Mouse (Mus musculus) CH12.LX (cell line): Measurements from ENCODE around the gene Olfr1425.

Experiments
- CHD2 ChIP-seq: IDR thresholded peaks from 2 replicates; pipeline ENCODE4 v1.6.1; 2011; ENCODE audit warnings: low read length, improper control_type of control experiment
- CTCF ChIP-seq, 2 experiments: IDR thresholded peaks in 1 of 2; conservative IDR thresholded peaks in 1 of 2; 2 replicates each; pipeline ENCODE4 v1.5.1; 2011 to 2012; ENCODE audit warnings: low read depth in 2 of 2, low read length in 2 of 2, improper control_type of control experiment in 1 of 2, inconsistent platforms in 1 of 2, mild to moderate bottlenecking in 1 of 2, moderate library complexity in 1 of 2
- ETS1 ChIP-seq: conservative IDR thresholded peaks from 2 replicates; pipeline ENCODE4 v1.6.1; 2012; ENCODE audit warnings: low read depth, mild to moderate bottlenecking, inconsistent platforms, low read length, improper control_type of control experiment, moderate library complexity
- JUND ChIP-seq: conservative IDR thresholded peaks from 2 replicates; pipeline ENCODE4 v1.6.1; 2011; ENCODE audit warnings: low read depth, low read length, improper control_type of control experiment
- MAFK ChIP-seq: IDR thresholded peaks from 2 replicates; pipeline ENCODE4 v1.6.1; 2011; ENCODE audit warnings: low read length, improper control_type of control experiment; ENCODE audit not compliant: insufficient replicate concordance
- MYC ChIP-seq: IDR thresholded peaks from 2 replicates; pipeline ENCODE4 v1.6.1; 2011; ENCODE audit warnings: low read depth, mild to moderate bottlenecking, improper control_type of control experiment, low read length
- POLR2A ChIP-seq: IDR thresholded peaks from 2 replicates; pipeline ENCODE4 v1.6.1; 2011; ENCODE audit warnings: low read depth, mild to moderate bottlenecking, improper control_type of control experiment, low read length
- RCOR1 ChIP-seq: conservative IDR thresholded peaks from 2 replicates; pipeline ENCODE4 v1.6.1; 2012; ENCODE audit warnings: low read depth, mild to moderate bottlenecking, inconsistent platforms, low read length, improper control_type of control experiment
- ZC3H11A ChIP-seq: IDR thresholded peaks from 2 replicates; pipeline ENCODE4 v1.6.1; 2012; ENCODE audit warnings: low read depth, mild to moderate bottlenecking, inconsistent platforms, low read length, improper control_type of control experiment
- ZKSCAN1 ChIP-seq: IDR thresholded peaks from 2 replicates; pipeline ENCODE4 v1.6.1; 2012; ENCODE audit warnings: low read depth, inconsistent platforms, low read length, improper control_type of control experiment, borderline replicate concordance

- TF ChIP-seq CTCF (conservative IDR thresholded peaks at IDR 0.05 in 1 of 2, IDR thresholded peaks at IDR 0.05 in 1 of 2; ENCODE audit: low read depth in 2 of 2, low read length in 2 of 2) (no peak), MYC (no peak), POLR2A (no peak), CHD2 (no peak), ZKSCAN1 (no peak), JUND (no peak), RCOR1 (no peak), MAFK (no peak), ETS1 (no peak), ZC3H11A (no peak)
These were observed 36.3 kb downstream of the Olfr1425 start, which contains the start of gene Olfr1423 for GRCm38 (mm10) chr19:12041217-12041616.
